Mouse (Mus musculus): ENCODE data around the gene Tekt1. TPM values are rescaled to one million over a fixed set of nuclear protein-coding genes. Genes with fewer than 3 reads are reported as not detected.

The Tekt1 gene
- polyA plus RNA-seq (2015; fragmentation: Nextera tagmentation; extraction: Ambion mirVana) = 5.4 and 5.6 TPM in 2 replicates

DNA sequence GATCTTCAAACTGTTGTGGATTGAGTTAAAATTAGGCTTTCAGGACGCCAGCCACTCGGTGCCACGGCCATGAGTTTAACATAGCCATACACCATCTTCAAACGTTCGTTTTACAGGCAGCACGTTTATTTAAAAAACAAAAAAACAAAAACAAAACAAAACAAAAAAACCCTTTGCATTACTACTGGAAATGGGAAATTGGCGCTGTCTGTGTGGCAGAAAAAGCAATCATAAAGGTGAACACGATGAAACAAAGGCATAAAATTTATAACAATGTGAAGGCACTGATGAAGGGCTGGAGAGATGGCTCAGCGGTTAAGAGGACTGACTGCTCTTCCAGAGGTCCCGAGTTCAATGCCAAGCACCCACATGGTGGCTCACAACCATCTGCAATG, at the start of gene Tekt1:
Gene Tekt1 (minus strand): TSS at position 96 of the 395 bp plus-strand sequence.
- WGBS = 38% methylated on average over 10 of the region's 10 CpGs
- H3K9me3 ChIP-seq (replicated peaks) = no peaks in the 10 kb centered on the region
- no peak within 1 kb of the TSS for H3K27ac ChIP-seq
- no peaks in the 10 kb centered on the region for H3K36me3 ChIP-seq
- no peaks in the 10 kb centered on the region for H3K27me3 ChIP-seq
- H3K4me3 ChIP-seq (replicated peaks) = peak within 1 kb of the TSS; percentile 43
- peak within 1 kb of the TSS; percentile 73 for H3K4me2 ChIP-seq
- peaks cover 12% of the 10 kb centered on the region; the same call in 1 of the 2 replicates for H3K4me1 ChIP-seq
- no peak for ATAC-seq (replicated peaks; ENCODE audit: low FRiP score)
- peak within 1 kb of the TSS; percentile 44 for H3K9ac ChIP-seq

GRCm38 (mm10) chr11:72411945-72412344, 49.7 kb upstream of the Tekt1 start:
- peak; percentile 30 for ATAC-seq (replicated peaks; ENCODE audit: low FRiP score)
- Histone ChIP-seq H3K9me3 (replicated peaks) (no peaks in the 10 kb centered on the region), H3K4me2 (peak overlapping the region; percentile 97), H3K4me1 (peaks cover 83% of the 10 kb centered on the region), H3K27me3 (peaks cover 3% of the 10 kb centered on the region; the same call in 1 of the 2 replicates), H3K36me3 (no peaks in the 10 kb centered on the region), H3K4me3 (replicated peaks) (peak overlapping the region; percentile 88), H3K9ac (peak overlapping the region; percentile 11; the same call in 1 of the 2 replicates), H3K27ac (peak overlapping the region; percentile 97)
- 15% methylated on average over 9 of the region's 9 CpGs for WGBS

DNA sequence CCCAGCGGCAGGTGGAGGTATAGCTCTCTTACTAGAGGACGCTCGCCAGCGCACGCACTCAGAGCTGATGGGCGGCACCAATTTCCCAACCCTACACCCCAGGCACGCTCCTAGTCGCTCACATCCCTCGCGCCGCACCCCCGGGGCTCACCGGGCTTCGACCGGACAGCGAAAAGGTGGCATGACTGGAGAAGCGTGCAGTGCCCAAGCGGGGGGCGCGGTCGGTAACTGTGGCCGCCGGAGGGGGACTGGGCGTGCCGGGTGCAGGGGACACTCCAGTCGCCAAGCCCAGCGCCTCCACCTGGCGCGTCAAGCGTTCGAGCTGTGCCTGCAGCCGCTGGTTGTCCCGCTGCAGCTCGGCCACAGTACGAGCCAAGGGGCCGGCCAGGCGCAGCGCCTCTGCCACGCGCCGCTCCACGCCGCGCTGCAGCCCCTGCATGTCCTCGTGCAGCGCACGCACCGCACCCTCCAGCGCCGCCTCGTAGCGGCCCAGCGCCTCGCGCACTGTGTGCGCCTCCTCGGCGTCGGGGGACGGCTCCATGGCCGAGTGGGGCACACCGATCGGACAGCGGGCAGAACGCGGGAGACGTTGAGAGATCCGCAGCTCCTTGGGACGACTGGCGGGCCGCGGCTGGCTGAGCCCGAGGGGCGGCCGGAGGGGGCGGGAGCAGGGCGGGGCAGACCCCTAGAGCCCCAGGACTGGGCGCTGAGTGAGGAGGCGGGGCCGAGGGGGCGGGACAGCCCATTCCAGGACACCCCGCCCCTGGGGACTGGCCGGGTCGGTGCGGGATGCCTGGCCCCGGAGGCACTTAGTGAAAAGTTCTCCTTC, 49.1 kb upstream of the Tekt1 start, which contains the start of gene Smtnl2:
Gene Smtnl2 (minus strand): TSS at position 621 of the 829 bp plus-strand sequence.
- Histone ChIP-seq H3K4me2 (peak within 1 kb of the TSS; percentile 97), H3K4me1 (peaks cover 90% of the 10 kb centered on the region), H3K27ac (peak within 1 kb of the TSS; percentile 97), H3K9me3 (replicated peaks) (no peaks in the 10 kb centered on the region), H3K27me3 (peaks cover 3% of the 10 kb centered on the region; the same call in 1 of the 2 replicates), H3K9ac (peak within 1 kb of the TSS; percentile 89), H3K4me3 (replicated peaks) (peak within 1 kb of the TSS; percentile 88), H3K36me3 (no peaks in the 10 kb centered on the region)
- under 1% methylated on average over 85 of the region's 86 CpGs for WGBS
- peak; percentile 93 for ATAC-seq (replicated peaks; ENCODE audit: low FRiP score)

DNA sequence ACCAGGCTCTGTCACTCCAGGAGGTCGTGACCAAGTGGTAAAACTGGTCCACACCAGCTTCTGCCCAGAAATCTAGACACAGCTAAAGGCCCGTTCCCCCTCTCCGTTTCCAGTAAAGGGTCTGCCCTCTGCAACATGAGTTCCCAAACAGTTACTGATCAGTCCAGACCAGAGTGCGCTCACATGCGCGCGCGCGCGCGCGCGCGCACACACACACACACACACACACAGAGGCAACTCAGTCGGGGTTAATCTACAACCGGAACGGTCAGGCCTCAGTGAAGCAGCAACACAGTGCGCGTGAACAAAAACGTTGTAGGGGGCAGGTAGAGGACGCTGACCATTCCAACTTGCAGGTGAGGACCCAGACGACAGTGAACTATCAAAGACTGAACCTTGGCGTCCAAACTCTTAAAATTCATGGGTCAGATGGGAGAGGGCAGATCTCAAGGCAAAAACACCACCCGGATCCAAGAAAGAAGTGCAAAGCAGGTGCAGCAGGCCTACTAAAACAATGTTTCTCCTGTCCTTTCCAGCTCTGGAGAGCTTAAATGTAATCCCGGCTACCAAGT, 48.4 kb upstream of the Tekt1 start:
- Histone ChIP-seq H3K9me3 (replicated peaks) (no peaks in the 10 kb centered on the region), H3K4me2 (peak overlapping the region; percentile 97), H3K4me1 (peaks cover 97% of the 10 kb centered on the region), H3K36me3 (no peaks in the 10 kb centered on the region), H3K27me3 (peaks cover 3% of the 10 kb centered on the region; the same call in 1 of the 2 replicates), H3K9ac (peak overlapping the region; percentile 89), H3K4me3 (replicated peaks) (peak overlapping the region; percentile 88), H3K27ac (peak overlapping the region; percentile 97)
- WGBS = 1% methylated on average over 25 of the region's 25 CpGs
- ATAC-seq (replicated peaks; ENCODE audit: low FRiP score) = peak; percentile 57

DNA sequence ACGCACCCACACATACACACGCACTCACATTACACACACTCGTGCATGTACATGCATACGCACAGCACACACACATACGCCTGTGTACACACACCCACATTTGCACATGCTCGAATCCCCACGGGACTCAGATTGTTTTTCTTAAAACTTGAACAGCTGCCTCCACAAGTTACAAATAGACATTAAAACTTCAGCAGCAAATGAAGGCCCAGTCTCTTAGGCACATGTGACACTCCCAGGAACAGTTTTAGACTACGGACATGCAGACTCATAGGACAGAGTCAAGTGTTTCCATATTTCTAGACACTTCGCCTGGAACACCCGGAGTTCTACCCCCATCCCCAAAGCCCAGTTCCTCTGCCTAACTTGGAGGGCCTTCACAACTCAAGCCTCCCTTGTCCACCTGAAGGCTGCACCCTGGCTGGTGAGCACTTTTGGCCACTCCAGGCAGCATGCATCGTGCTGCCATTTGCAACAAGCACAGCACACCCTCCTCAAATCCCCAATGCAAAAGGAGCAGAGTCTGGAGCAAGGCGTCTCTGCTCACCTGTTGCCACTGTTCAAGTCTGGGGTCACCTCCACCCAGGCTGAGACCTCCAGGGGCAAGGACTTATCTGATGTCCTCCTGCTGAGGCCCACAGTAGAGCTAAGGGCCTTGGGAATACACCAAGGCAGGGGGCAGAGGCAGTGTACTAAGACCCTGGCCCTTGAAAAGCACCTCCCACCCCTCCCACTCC, 47.6 kb upstream of the Tekt1 start:
- ATAC-seq (replicated peaks; ENCODE audit: low FRiP score) = no peak
- Histone ChIP-seq H3K27me3 (0 out of 2 replicates have a peak, but pooled peaks cover 3% of the 10 kb centered on the region), H3K27ac (peak overlapping the region; percentile 97), H3K4me3 (replicated peaks) (peak overlapping the region; percentile 88), H3K9me3 (replicated peaks) (no peaks in the 10 kb centered on the region), H3K36me3 (no peaks in the 10 kb centered on the region), H3K4me2 (peak overlapping the region; percentile 97), H3K4me1 (peaks cover 97% of the 10 kb centered on the region), H3K9ac (peak overlapping the region; percentile 52; the same call in 1 of the 2 replicates)
- 49% methylated on average over 12 of the region's 12 CpGs for WGBS

GRCm38 (mm10) chr11:72408451-72409170, 46.4 kb upstream of the Tekt1 start:
- 0 out of 2 replicates have a peak, but pooled peaks cover 3% of the 10 kb centered on the region for H3K27me3 ChIP-seq
- peak overlapping the region; percentile 97 for H3K4me2 ChIP-seq
- H3K36me3 ChIP-seq = peaks cover 3% of the 10 kb centered on the region
- H3K27ac ChIP-seq = peak overlapping the region; percentile 97
- H3K9ac ChIP-seq = peak overlapping the region; percentile 52
- no peak for ATAC-seq (replicated peaks; ENCODE audit: low FRiP score)
- peaks cover 97% of the 10 kb centered on the region for H3K4me1 ChIP-seq
- 27% methylated on average over 9 of the region's 9 CpGs for WGBS
- peak overlapping the region; percentile 88 for H3K4me3 ChIP-seq (replicated peaks)
- no peaks in the 10 kb centered on the region for H3K9me3 ChIP-seq (replicated peaks)

- WGBS = 18% methylated on average over 7 of the region's 7 CpGs
- H3K4me2 ChIP-seq = peak overlapping the region; percentile 97
- H3K27ac ChIP-seq = peak overlapping the region; percentile 52; the same call in 1 of the 2 replicates
- H3K4me1 ChIP-seq = peaks cover 97% of the 10 kb centered on the region
- 0 out of 2 replicates have a peak, but pooled peaks cover 3% of the 10 kb centered on the region for H3K27me3 ChIP-seq
- no peaks in the 10 kb centered on the region for H3K9me3 ChIP-seq (replicated peaks)
- H3K4me3 ChIP-seq (replicated peaks) = peak overlapping the region; percentile 88
- no peak overlapping the region for H3K9ac ChIP-seq
- H3K36me3 ChIP-seq = peaks cover 6% of the 10 kb centered on the region
- ATAC-seq (replicated peaks; ENCODE audit: low FRiP score) = no peak
These were observed 45.3 kb upstream of the Tekt1 start for GRCm38 (mm10) chr11:72407574-72407973.

DNA sequence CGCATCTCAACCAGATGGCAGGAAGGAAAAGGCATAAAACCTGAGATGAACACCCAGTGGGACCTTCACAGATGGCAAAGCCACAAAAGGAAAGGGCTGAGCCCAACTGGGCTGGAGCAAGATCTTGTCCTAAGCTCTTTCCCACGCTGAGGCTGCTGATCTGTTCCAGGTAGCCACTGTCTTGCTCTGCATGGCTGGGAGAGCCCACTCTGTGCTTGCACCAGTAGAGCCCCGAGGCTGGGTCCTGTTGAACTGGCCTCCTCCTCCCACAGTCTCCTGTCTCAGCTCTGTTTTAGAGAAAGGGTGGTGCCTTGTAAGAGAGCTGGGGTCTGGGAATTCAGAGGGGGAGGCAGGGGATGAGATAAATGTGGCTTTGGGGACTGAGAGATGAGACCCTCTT, 44.8 kb upstream of the Tekt1 start:
- Histone ChIP-seq H3K9me3 (replicated peaks) (no peaks in the 10 kb centered on the region), H3K36me3 (peaks cover 6% of the 10 kb centered on the region), H3K4me2 (peak overlapping the region; percentile 97), H3K9ac (no peak overlapping the region), H3K27ac (peak overlapping the region; percentile 52), H3K4me3 (replicated peaks) (peak overlapping the region; percentile 88; the same call in 1 of the 2 replicates), H3K27me3 (0 out of 2 replicates have a peak, but pooled peaks cover 3% of the 10 kb centered on the region), H3K4me1 (peaks cover 97% of the 10 kb centered on the region)
- WGBS = 30% methylated on average over 3 of the region's 3 CpGs
- ATAC-seq (replicated peaks; ENCODE audit: low FRiP score) = no peak

GRCm38 (mm10) chr11:72406079-72406675, 43.9 kb upstream of the Tekt1 start:
- 0 out of 2 replicates have a peak overlapping the region, but pooled peaks have one; percentile 14 for H3K9ac ChIP-seq
- peak overlapping the region; percentile 97 for H3K4me2 ChIP-seq
- peaks cover 6% of the 10 kb centered on the region for H3K36me3 ChIP-seq
- 53% methylated on average over 8 of the region's 8 CpGs for WGBS
- H3K27ac ChIP-seq = peak overlapping the region; percentile 52
- peak overlapping the region; percentile 3; the same call in 1 of the 2 replicates for H3K4me3 ChIP-seq (replicated peaks)
- no peaks in the 10 kb centered on the region for H3K9me3 ChIP-seq (replicated peaks)
- H3K27me3 ChIP-seq = 0 out of 2 replicates have a peak, but pooled peaks cover 3% of the 10 kb centered on the region
- ATAC-seq (replicated peaks; ENCODE audit: low FRiP score) = no peak
- H3K4me1 ChIP-seq = peaks cover 98% of the 10 kb centered on the region

- H3K27me3 ChIP-seq = 0 out of 2 replicates have a peak, but pooled peaks cover 3% of the 10 kb centered on the region
- H3K4me2 ChIP-seq = peak overlapping the region; percentile 97
- no peaks in the 10 kb centered on the region for H3K9me3 ChIP-seq (replicated peaks)
- peaks cover 10% of the 10 kb centered on the region for H3K36me3 ChIP-seq
- H3K4me1 ChIP-seq = peaks cover 98% of the 10 kb centered on the region
- no peak for ATAC-seq (replicated peaks; ENCODE audit: low FRiP score)
- H3K9ac ChIP-seq = 0 out of 2 replicates have a peak overlapping the region, but pooled peaks have one; percentile 4
- 71% methylated on average over 4 of the region's 4 CpGs for WGBS
- H3K27ac ChIP-seq = peak overlapping the region; percentile 52
- H3K4me3 ChIP-seq (replicated peaks) = 0 out of 2 replicates have a peak overlapping the region, but pooled peaks have one; percentile 3
These were observed 43.3 kb upstream of the Tekt1 start for GRCm38 (mm10) chr11:72405532-72405931.
